Mouse (Mus musculus): Measurements from ENCODE around the gene Ran.

Gene Ran

DNA sequence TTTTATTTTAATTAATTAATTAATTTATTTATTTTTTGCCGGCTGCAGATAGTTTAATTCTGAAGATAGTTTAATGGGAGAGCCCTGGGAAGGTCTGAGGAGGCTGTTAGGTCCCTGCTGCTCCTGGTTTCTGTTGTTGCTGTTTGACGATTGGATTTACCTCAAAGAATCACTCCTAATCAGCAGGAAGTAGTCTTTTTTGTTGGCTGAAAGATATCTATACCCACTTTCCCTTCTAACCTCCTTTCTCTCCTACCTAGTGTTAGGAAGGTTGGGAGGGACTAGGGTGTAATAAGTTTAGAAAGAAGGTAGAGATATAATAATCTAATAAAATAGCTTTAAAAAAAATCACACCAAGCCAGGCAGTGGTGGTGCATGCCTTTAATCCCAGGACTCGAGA is 4.8 kb upstream of the Ran start:
- CTCF ChIA-PET, result no interaction called here

DNA sequence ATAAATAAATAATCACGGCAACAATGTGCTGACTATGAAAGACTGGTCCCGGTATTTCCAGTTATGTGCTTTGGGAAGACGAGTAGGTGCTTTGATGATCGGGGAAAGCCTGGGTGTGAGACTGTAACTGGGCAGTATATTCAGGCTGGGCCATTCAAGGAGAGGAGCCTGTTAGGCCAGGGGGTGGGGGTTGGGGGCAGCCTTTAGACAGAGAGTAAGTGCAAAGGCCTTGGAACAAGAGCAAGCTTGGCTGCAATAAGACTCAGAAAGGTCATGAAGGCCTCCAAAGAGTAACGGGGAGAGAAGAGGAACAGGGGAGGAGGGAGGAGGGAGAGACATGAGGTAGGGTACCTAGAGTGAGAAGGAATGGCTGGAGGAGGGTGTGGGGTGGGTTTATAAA is 4.3 kb upstream of the Ran start:
- CTCF ChIA-PET, result no interaction called here

DNA sequence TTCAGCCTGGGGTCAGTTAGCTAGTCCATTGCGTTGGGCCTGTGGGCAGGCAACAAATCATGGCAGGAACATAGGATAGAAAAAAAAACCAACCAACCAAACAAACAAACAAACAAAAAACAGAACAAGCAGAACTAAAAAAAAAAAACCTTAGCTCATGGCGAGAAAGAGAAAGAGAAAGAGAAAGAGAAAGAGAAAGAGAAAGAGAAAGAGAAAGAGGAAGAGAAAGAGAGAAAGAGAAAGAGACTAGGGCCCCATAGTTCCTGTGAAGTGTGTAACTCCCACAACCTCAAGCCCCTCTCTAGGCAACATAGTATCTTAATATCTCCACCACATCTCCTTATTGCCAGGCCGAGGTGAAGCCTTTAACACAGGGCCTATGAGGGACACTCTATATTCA is 3.5 kb upstream of the Ran start:
- CTCF ChIA-PET, result no interaction called here

DNA sequence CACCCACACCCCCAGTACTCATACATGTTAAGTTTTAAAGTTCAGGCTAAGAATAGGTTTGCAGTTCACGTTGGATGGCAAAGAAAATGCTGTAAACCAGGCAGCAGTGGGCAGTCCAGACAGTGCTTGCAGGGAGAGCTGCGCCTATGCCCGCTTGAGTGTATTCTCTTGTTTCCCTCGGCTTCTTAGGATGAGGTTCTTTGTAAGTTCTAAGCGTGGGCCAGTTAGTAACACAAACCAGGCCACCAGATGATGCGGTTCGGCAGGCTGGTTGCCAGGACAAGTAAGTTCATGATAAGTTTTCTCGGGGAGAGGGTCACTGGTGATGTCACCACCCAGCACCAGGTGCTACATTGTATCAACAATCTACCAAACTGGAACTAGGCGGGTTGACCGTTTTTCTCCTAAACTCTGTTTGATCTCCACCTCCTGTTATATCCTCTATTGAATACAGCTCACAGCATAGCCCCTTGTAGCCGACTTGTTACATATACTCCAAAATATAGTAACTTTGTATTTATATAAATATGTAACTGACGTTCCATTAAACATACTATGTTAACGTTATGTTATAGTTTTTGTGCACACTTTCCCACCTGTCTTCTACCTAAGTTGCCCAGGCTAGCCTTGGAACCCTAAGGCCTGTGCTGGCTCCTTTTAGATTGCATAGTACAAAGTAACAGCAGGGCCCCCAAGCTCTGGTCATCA is 933 bp upstream of the Ran start:
- CTCF ChIA-PET, result interaction anchor here (0.6 to 0.7 kb wide), 2 partner anchors 767 to 875 kb away, joined by 22 to 23 read pairs; no protein-coding TSS in a partner anchor

DNA sequence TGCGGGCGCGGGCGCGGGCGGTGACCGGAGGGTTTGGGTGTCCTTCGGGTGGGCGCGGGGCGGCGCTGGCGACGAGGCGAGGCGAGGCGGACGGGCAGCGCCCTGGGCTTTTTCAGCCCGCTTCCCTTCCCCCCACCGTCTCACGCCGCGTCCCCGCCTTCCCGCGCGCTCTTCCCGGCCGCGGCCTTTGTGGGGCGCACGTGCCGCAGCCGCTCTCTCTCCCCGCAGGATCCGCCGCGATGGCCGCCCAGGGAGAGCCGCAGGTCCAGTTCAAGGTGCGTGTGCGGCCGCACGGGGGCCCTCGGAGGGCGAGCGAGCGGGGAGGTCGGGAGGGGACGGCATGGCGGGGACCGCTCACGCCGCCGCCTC is 415 bp downstream of the Ran start:
- CTCF ChIA-PET, result no interaction called here

DNA sequence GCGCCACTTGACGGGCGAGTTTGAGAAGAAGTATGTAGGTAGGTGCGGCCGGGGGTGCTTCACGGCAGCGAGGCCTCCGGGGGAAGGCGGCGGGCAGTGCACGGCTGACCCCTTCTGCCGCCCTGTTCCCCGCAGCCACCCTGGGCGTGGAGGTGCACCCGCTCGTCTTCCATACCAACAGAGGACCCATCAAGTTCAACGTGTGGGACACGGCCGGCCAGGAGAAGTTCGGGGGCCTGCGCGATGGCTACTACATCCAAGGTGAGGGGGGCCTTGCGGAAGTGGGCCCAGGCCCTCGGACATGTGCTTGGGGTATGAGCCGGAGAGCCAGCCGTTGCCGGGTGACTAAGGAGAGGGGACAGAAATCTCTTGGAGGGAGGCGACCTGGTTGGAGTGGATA is 862 bp downstream of the Ran start:
- CTCF ChIA-PET, result no interaction called here

DNA sequence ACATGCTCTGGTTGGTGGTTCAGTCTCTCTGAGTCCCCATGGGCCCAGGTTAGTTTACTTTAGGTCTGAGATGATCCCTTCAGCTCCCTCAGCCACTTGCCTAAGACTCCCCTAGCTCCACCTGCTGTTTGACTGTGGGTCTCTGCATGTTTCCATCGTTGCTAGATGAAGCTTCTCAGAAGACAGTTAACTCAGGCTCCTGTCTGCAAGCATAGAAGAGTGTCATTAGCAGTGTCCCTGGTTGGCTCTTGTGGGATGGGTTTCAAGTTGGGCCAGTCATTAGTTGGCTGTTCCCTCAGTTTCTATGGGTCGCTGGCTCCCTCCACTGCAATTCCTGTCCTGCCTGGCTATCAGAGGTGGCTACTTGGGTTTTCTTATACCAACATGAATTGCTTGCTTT is 5.2 kb downstream of the Ran start:
- CTCF ChIA-PET, result no interaction called here

DNA sequence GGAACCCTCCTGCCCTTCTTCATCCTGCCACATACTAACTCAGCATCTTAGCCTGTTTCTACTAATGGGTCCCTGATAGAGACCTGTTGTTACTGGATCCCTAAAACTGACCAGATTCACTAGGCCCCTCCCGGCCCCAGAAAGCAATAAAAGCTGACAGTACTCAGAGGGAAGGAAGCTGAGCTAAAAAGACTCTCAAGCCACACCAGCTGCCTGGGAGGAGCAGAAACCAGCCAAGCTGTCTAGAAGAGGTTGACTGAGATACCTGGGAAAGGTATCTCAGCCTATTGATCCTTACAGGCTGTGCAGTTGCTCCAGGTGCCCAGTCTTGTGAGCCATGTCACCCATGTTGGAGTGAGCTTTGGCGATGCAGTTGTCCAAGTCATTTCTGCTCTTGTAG is 5.9 kb downstream of the Ran start:
- CTCF ChIA-PET, result no interaction called here

DNA sequence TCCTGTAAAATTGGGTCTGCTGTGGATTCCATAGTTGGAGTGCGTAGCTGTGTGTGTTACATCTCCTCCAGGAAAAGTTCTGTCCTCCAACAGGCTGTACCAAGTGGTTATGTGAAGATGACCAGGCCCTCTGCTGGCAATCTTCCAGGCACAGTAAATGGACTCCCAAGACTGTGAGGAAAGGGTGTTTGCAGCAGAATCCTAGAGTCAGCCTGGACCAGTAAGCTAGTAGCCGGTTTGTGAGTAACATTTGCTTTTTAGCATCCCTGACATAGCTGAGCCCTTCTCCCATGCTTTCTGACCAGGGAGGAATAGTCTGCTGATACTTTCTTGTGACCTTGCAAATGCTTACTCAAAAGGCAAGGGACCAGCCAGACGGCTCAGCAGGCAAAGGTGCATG is 6.3 kb downstream of the Ran start:
- CTCF ChIA-PET, result no interaction called here

DNA sequence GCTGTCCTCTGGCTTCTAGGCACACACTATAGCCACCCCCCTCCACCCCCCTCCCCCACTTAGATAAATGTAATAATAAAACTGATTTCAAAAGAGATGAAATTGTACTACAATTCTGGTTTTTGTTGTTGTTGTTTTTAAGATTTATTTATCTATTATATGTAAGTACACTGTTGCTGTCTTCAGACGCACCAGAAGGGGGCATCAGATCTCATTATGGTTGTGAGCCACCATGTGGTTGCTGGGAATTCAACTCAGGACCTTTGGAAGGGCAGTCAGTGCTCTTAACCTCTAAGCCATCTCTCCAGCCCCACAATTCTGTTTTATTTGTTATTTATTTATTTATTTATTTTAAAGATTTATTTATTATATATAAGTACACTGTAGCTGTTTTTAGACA is 6.8 kb downstream of the Ran start:
- CTCF ChIA-PET, result no interaction called here

DNA sequence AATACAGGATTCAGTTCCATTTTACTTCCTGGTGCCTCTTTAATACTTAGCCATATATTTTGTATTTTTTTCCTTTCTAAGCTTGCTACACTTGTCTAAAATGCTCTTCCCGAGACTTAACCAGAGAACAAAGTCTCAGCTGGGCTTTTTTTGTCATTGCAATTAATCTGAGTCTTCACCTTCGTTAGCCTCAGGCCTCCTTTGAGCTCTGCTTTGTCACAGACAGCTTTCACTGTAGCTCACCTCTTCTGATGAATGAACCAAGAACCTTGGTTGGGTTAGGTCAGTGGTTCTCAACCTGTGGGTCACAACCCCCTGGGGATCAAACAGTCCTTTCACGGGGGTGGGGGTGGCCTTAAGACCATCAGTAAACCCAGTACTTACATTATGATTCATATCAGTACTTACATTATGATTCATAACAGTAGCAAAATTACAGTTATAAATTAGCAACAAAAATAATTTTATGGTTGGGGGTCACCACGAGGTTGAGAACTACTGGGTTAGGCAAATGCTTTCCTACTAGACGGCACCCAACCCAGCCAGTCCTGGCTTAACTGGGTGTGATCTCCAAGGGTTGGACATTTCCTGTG is 9.4 kb downstream of the Ran start:
- CTCF ChIA-PET, result no interaction called here

DNA sequence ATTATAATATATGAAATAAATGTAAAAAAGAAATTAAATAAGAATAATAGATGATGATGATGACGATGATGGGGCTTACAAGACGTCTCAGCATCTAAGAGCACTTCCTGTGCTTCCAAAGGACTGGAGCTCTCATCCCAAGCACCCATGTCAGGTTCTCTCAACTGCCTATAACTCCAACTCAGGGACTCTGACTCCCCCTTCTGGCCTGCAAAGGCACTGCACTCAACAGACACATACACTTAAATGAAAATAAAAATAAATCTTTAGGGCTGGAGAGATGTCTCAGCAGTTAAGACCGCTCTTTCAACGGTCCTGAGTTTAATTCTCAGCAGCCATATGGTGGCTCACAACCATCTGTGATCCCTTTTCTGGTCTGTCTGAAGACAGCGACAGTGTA is 16.8 kb downstream of the Ran start:
- CTCF ChIA-PET, result no interaction called here

DNA sequence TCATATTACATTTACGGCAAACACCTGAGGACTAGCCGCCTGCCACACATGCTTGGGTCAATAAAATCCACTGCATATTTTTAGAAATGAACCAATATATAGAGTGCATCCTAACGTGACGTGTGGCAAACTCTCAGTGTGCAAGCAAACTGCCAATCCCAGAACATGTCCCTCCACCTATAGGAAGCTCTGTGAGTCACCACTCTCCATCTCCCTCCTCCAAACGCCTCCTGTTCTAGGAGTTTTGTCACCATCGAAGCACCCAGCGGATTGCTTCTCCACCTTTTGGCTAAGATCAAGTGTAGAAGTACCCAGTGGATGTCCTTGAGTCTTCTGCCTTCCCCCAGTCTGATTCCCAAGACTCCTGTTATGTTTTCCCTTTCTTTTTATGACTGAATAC is 17.9 kb downstream of the Ran start:
- CTCF ChIA-PET, result no interaction called here

DNA sequence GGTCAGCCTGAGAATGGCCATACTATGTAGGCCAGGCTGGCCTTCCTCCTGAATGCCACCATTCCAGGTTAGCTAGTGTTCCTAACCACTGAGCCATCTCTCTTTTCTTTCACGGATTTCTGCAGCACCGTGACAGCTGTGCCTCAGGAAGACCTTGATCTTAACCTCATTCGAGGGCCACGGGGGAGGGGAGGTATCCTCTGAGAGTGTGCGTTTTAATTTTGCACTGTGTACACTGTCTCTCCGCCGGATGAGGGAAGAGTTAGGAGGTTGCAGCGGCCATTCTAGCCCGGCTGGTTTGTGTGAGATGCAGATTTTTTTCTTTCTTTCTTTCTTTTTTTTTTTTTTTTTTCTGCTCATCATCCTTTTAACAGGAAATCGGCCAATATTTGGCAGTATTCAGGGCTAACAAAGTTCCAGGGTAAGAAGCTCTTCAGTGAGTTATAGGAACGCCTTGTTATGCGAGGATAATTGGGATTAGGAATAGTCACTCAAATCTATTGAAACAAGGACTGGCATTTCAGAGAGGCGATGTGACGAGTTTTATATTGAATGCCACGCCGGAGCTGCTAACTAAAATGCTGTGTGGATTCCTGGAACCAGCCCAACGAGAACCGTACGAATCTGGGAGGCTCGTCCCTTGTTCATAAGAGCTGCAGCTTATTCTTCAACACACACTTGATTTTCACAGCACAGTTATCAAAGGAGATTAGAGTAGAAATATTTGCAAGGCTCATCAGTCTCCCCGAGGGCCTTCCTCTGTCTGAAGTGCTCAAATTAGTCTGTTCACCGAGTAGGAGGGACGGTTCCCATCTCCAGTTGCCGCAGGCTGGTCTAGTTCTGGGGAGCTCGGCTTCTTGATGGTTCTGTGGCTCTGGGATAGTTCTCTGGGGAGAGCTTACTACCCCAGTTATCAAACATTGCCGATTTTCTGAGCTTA is 26.0 kb downstream of the Ran start:
- CTCF ChIA-PET, result interaction anchor here (0.7 kb wide), 2 partner anchors 53 to 183 kb away, joined by 5 to 6 read pairs; no protein-coding TSS in a partner anchor

DNA sequence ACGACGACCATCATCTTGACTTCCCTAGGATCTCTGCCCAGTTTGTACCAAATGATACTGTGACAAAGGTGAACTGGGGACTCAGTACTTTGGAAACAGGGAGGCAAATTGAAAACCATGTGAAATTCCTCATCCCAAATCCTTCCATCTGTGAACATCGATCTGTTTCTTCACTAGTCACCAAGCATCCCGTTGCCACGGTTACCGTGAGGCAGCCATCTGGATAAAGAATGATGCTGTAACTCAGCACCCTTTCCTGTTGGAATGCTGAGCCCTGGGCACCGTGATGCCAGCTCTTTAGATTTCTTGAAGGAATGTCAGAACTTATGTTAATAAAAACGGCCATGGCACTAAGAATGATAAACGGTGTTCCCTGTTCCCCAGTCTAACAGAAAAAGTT is 29.5 kb downstream of the Ran start:
- CTCF ChIA-PET, result no interaction called here

DNA sequence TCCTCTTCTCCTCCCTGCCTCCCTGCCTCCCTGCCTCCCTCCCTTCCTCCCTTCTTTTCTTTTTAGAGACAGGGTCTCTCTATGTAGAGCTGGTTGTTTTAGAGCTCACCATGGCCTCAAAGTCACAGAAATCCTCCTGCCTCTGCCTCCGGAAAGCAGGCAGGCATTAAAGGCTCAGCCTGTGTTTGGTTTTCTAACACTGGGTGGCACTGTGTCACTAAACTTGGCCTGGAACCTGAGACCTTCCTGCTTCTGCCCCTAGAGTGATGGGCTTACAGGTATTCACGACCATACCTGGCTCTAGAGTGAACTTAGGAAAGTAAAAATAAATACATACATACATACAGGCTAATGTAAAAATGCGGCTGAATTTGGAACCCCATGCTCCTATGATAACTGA is 32.0 kb downstream of the Ran start:
- CTCF ChIA-PET, result no interaction called here

DNA sequence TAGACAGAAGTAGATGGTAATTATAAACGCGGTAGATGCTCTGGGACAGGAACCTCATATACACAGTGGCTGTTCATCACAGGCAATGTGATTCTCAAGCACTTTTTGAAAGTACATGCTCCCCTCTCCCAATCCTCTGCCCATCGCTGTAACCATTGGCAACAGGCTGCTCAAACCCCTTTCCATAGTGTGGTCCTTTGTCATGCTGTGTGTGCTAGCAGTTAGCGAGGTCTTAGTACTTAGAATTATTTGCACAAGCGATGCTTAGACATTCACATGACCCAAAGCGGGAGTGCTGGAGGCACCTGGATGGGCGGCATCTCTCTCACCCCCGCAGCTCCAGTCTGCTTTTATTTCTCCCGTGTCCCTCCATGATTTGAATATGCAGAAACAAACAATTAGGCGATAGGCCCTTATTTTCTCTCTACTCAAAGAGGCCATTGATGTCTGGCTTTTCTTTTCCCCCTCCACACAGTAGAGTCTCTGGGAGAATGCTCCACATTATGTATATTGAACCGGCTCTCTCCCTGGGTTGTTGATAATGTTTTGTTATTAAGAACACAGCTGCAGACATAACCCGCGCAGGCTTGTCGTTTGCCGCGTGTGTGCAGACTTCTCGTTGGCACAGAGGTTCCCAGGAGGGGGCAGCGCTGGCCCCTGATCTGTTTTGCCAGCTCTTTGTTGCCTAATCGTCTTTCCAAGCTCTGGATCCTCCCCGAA is 32.9 kb downstream of the Ran start:
- CTCF ChIA-PET, result no interaction called here

DNA sequence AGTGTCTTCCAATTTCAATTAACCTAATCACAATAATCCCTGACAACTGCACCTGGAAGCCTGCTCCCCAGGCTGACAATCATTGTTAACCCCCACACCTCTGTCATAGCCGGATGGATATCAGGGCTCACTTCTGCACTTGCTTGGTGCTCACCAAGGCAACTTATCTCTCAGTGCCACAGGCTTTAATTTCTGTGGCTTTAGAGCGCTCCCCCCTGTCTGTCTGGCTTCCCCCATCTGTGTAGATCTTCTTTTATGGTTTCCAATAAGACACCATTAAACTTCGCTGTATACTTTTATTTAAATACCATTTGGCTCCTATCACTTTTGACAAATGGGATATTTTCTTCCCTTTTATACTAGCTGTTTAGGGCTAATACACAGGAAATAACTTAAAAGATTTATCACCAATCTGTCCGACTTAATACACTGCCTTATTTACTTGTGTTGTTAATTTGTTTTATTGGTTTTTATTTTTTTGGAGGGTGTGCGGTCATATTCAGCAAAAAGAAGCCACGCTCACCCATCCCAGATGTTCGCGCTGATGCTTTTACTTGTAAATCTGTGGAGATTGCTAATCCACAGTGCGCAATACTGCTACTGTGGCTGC is 34.9 kb downstream of the Ran start:
- CTCF ChIA-PET, result no interaction called here

DNA sequence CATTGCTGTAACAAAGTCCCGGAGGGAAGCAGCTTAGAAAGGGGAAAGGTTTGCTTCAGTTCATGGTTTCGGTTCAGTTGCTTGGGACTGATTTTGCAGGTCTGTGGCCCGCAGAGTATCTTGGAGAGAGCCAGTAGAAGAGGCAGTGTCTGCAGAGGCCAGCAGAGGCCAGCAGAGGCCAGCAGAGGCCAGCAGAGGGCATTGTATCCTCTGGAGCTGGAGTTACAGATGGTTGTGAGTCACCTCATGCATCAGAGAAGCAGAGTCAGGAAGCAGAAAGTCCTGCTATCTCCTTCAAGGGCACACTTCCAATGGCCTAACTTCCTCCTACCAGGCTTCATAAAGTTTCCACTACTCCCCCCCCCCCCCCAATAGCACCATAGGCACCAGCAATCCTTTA is 39.2 kb downstream of the Ran start:
- CTCF ChIA-PET, result no interaction called here

DNA sequence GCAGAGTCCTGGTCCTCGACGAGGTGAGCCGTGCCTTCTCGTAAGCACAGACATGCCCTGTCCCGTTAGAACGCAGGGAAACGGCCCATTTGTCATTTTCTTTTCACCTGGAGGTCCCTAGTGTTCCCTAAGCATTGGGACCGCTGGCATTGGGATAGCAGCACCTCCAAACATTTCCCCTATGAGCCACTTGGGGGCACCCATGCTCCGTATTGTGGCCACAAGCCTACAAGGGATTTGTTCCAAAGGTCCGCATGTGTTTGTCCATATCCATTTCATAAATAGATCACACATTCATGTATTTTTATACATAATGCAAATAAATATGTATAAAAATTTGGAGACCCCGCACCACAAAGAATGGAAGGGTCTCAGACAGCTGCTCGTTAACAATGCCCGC is 41.7 kb downstream of the Ran start:
- CTCF ChIA-PET, result interaction anchor here (0.7 kb wide), 1 partner anchor 523 kb away, joined by 3 read pairs; the partner anchor contains the start of gene Mmp17

DNA sequence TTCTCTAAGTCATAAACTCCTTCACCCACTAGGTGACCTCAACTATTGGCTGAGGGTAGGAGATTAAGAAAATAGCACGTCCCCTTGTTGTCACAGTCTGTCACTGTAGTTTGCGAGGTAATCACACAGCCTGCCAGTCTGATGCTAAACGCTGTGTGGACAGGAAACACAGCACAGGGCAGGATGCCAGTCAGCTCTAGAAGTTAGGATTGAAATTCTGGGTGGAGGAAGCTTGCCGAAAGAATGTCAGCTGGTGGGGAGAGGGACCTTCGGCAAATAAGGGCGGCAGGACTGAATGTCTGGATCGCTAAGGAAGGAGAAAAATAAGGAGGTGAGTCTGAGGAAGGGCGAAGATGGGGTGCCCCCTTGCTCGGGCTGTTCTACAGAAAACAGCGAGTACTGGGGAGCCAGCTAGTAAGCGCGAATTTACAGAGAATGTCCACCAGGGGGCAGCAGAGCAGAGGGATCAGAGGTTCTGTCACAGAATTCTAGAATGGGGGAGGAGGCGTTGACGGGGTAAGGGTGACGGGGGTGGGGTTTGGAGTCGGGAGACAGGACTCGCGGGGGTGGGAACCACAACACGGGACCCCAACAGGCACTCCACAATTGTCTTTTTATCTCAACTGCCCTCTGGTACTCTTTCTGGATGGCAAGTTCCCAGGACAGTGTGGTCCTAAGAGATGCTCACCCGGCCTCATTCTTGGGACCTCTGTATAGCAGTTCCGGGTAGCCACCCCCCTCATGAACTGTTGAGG is 43.3 kb downstream of the Ran start:
- CTCF ChIA-PET, result interaction anchor here (0.6 to 0.7 kb wide), 3 partner anchors 18 to 686 kb away, joined by 4 to 23 read pairs (median 6); no protein-coding TSS in a partner anchor
